Mouse (Mus musculus): ENCODE data around the gene Tldc1. TPM values are rescaled to one million over a fixed set of nuclear protein-coding genes. Genes with fewer than 3 reads are reported as not detected.

Gene Tldc1
- polyA plus RNA-seq, 1 experiment from 2014 or later = 13.0 TPM

DNA sequence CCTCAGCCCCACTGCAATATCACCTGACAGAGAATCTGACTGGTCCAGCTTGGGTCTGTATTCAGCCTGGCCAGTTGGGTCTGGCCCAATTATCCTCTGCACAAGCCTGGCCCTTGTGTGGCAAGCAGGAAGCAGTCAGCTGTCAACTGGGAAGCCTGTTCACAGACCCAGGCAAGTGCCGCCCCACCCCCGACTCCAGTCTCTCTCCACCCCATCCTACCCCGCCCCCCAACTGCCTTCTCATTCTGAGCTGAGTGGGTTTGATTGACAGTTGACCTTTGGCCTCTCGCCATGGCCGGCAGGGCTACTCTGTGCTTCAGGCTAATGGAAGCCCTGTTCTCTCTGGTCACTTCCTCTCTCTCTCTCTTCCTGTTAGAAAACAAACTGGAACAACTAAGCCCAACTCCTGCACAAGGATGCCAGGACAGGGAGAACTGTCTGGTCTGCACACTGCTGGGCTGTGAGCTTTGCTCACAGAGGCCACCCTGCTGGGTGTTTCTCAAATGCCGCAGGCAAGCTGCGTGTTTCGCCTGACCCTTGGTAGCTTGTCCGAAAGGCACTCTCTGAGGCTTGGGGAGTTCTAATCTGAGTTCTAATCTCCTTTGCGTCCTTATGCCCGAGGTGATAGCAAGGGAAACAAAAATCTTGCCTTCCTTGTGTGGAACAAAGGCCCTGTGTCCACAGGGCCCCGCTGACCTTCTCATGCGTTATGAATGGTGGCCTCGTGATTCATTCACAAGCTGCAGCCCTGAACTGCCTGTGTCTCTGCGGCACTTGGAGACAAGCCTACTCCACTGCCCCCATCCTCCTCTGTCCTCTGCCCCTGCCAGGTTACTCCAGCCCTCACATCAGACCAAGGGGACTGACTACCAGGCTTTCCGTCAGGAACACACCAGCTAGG, 13.8 kb upstream of the Tldc1 start:
- 27% methylated on average over 16 of the region's 16 CpGs for WGBS
- Histone ChIP-seq H3K36me3 (ENCODE audit: control insufficient read depth, insufficient read depth, low read length) (no peaks in the 10 kb centered on the region), H3K27ac (ENCODE audit: low read depth, low read length) (peak overlapping the region; percentile 70), H3K4me2 (replicated peaks; ENCODE audit: low read depth, low read length) (no peak overlapping the region), H3K9ac (ENCODE audit: low read depth, low read length) (no peak overlapping the region), H3K4me3 (ENCODE audit: low read length) (no peak overlapping the region), H3K9me3 (ENCODE audit: control insufficient read depth, low read length) (no peaks in the 10 kb centered on the region), H3K4me1 (ENCODE audit: control insufficient read depth, insufficient read depth, low read length) (peaks cover 16% of the 10 kb centered on the region), H3K27me3 (ENCODE audit: control insufficient read depth, insufficient read depth, low read length) (no peaks in the 10 kb centered on the region)
- peak; percentile 50 for ATAC-seq (ENCODE audit: low FRiP score, low TSS enrichment)

DNA sequence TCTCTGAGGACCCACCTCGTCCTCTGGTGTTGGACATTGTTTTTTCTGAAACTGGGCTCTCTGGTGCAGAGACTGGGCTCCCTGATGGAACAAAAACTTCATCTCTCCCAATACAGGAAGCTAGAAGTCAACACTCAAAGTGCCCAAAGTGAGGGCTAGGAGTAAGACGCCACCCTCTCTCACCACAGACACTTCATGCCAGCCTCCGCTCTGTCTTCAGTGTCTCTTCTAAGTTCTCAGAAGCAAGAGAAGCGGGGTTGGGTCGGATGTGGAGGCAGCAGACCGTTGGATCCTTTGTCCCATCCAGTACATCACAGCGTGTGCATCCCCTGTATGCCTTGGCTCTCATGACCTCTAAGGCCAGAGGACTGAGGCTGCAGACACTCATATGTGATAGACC, 11.4 kb upstream of the Tldc1 start:
- Histone ChIP-seq H3K36me3 (ENCODE audit: control insufficient read depth, insufficient read depth, low read length) (no peaks in the 10 kb centered on the region), H3K9me3 (ENCODE audit: control insufficient read depth, low read length) (no peaks in the 10 kb centered on the region), H3K4me2 (replicated peaks; ENCODE audit: low read depth, low read length) (no peak overlapping the region), H3K27me3 (ENCODE audit: control insufficient read depth, insufficient read depth, low read length) (no peaks in the 10 kb centered on the region), H3K9ac (ENCODE audit: low read depth, low read length) (no peak overlapping the region), H3K4me3 (ENCODE audit: low read length) (no peak overlapping the region), H3K27ac (ENCODE audit: low read depth, low read length) (no peak overlapping the region), H3K4me1 (ENCODE audit: control insufficient read depth, insufficient read depth, low read length) (peaks cover 13% of the 10 kb centered on the region)
- no peak for ATAC-seq (ENCODE audit: low FRiP score, low TSS enrichment)
- 89% methylated on average over 7 of the region's 7 CpGs for WGBS

DNA sequence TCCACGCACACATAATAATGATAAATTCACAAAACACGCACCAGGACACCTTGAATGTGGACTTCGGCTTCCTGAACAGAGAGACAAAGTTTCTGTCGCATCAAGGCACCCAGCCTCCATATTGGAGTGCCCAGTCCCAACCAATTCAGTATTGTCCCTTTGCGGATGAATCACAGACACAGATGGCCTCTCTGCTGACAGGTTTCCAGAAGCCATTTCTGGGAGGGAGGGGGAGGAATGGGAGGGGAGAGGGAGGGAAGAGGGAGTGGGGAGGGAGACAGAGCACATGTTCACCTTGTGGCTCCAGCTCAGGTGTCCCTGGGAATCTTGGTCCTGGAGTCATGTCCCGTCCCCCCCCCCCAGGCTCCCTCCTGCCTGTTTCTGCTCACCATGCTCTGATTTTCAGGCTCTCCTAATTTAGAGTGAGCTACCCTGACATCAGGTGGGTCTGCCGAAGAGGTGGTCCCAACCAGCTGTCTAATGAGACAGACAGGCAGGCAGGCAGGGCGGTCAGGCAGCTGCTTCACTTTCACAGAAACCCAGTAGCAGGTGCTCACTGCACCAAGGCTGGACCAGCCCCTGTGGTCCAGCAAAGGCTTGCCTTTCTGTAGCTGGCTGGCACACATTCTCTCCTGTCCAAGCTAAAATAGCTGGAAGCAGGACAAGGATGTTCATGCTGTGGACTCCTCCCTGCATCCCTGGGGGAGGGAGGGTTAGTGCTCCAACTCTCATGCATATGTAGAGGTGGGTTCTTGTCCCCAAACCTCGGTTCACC, 10.6 kb upstream of the Tldc1 start:
- ATAC-seq (ENCODE audit: low FRiP score, low TSS enrichment) = no peak
- H3K9ac ChIP-seq (ENCODE audit: low read depth, low read length) = no peak overlapping the region
- no peak overlapping the region for H3K4me3 ChIP-seq (ENCODE audit: low read length)
- H3K27me3 ChIP-seq (ENCODE audit: control insufficient read depth, insufficient read depth, low read length) = no peaks in the 10 kb centered on the region
- no peak overlapping the region for H3K27ac ChIP-seq (ENCODE audit: low read depth, low read length)
- no peaks in the 10 kb centered on the region for H3K36me3 ChIP-seq (ENCODE audit: control insufficient read depth, insufficient read depth, low read length)
- 81% methylated on average over 9 of the region's 9 CpGs for WGBS
- no peaks in the 10 kb centered on the region for H3K9me3 ChIP-seq (ENCODE audit: control insufficient read depth, low read length)
- no peak overlapping the region for H3K4me2 ChIP-seq (replicated peaks; ENCODE audit: low read depth, low read length)
- H3K4me1 ChIP-seq (ENCODE audit: control insufficient read depth, insufficient read depth, low read length) = peaks cover 13% of the 10 kb centered on the region

DNA sequence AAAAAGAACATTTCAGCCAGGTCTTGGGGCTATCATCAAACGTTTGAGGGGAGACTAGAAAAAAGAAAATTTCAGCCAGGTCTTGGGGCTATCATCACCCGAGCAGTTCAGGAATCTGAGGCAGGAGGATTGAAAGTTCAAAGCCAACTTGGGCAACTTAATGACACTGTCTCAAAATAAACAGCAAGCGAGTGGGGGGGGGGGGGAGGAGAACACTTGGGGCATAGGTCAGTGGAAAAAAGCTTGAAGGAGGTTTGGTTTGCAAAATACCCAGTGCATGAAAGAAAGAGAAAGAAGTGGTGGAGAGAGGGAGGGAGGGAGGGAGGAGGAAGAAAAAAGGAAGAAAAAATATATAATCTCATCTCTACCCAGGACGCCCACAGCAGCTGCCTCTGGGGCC, 9.1 kb upstream of the Tldc1 start:
- Histone ChIP-seq H3K4me3 (ENCODE audit: low read length) (no peak overlapping the region), H3K9me3 (ENCODE audit: control insufficient read depth, low read length) (no peaks in the 10 kb centered on the region), H3K27ac (ENCODE audit: low read depth, low read length) (no peak overlapping the region), H3K9ac (ENCODE audit: low read depth, low read length) (no peak overlapping the region), H3K4me1 (ENCODE audit: control insufficient read depth, insufficient read depth, low read length) (peaks cover 11% of the 10 kb centered on the region), H3K4me2 (replicated peaks; ENCODE audit: low read depth, low read length) (no peak overlapping the region), H3K27me3 (ENCODE audit: control insufficient read depth, insufficient read depth, low read length) (no peaks in the 10 kb centered on the region), H3K36me3 (ENCODE audit: control insufficient read depth, insufficient read depth, low read length) (no peaks in the 10 kb centered on the region)
- WGBS = 43% methylated on average over 4 of the region's 4 CpGs
- ATAC-seq (ENCODE audit: low FRiP score, low TSS enrichment) = no peak

DNA sequence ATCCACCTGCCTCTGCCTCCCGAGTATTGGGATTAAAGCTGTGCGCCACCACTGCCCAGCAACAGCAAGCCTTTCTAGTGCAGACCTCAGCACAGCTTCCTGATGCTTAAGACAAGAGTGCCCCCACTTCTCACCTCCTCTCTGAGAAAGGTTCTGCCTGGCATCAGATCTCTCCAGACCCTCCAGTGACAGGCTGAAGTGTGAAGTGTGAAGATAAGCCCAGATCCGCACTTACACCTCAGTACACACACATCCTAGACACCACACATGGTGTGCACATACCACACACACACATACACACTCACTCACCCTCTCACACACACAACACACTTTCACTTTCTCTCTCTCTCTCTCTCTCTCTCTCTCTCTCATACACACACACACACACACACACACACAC, 8.7 kb upstream of the Tldc1 start:
- Histone ChIP-seq H3K9me3 (ENCODE audit: control insufficient read depth, low read length) (no peaks in the 10 kb centered on the region), H3K4me3 (ENCODE audit: low read length) (no peak overlapping the region), H3K27me3 (ENCODE audit: control insufficient read depth, insufficient read depth, low read length) (no peaks in the 10 kb centered on the region), H3K4me2 (replicated peaks; ENCODE audit: low read depth, low read length) (no peak overlapping the region), H3K9ac (ENCODE audit: low read depth, low read length) (no peak overlapping the region), H3K27ac (ENCODE audit: low read depth, low read length) (no peak overlapping the region), H3K4me1 (ENCODE audit: control insufficient read depth, insufficient read depth, low read length) (peaks cover 6% of the 10 kb centered on the region), H3K36me3 (ENCODE audit: control insufficient read depth, insufficient read depth, low read length) (no peaks in the 10 kb centered on the region)
- WGBS = 93% methylated on average over 3 of the region's 3 CpGs
- ATAC-seq (ENCODE audit: low FRiP score, low TSS enrichment) = no peak

DNA sequence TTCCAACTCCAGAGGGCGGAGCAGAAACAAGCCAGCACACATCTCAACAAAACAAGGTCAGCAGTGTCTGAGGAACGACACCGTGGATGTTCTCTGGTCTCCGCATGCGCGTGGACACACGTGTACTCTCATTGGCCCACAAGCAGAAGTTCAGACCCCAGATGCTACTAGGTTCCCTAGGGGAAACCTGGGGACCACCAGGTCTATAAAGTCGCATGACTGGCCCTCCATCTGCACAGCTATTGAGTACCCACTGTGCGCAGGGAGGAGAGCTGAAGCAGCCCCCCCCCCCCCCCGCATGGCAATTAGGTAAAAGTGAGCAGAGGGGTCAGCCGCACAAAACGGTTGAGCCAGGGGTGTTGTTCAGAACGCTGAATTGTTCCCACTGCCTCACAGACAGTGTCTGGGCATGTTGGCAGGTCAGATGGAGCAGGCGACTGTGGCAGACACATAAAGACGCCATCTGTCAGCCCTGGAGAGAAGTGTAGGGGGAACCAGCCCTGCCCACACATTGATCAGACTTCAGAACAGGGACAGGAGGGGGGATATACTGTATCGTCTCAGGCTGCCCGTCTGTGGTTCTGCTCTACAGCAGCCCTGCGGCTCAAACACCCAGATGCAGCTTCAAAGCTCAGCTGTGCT, 7.7 kb upstream of the Tldc1 start:
- WGBS = 48% methylated on average over 18 of the region's 18 CpGs
- H3K36me3 ChIP-seq (ENCODE audit: control insufficient read depth, insufficient read depth, low read length) = no peaks in the 10 kb centered on the region
- no peak overlapping the region for H3K9ac ChIP-seq (ENCODE audit: low read depth, low read length)
- H3K4me2 ChIP-seq (replicated peaks; ENCODE audit: low read depth, low read length) = no peak overlapping the region
- no peak overlapping the region for H3K27ac ChIP-seq (ENCODE audit: low read depth, low read length)
- no peaks in the 10 kb centered on the region for H3K27me3 ChIP-seq (ENCODE audit: control insufficient read depth, insufficient read depth, low read length)
- no peaks in the 10 kb centered on the region for H3K4me1 ChIP-seq (ENCODE audit: control insufficient read depth, insufficient read depth, low read length)
- no peak for ATAC-seq (ENCODE audit: low FRiP score, low TSS enrichment)
- no peak overlapping the region for H3K4me3 ChIP-seq (ENCODE audit: low read length)
- no peaks in the 10 kb centered on the region for H3K9me3 ChIP-seq (ENCODE audit: control insufficient read depth, low read length)

DNA sequence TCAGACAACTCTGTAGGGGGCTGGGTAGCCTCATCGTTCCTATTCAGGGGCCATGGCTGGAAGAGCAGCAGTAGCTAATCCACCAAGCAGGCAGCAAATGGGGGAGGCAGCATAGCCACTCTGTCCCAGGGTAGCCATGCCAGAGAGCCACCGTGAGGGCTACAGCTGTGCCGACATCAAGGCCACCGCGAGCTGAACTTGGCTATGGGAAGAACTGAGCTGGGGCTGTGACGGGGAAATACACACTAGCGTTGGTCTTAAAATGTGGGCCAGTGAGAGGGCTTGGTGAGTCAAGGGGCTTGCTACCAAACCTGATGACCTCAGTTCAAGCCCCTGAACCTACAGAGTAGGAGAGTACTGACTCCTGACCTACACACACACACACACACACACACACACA, 6.5 kb upstream of the Tldc1 start:
- Histone ChIP-seq H3K4me3 (ENCODE audit: low read length) (no peak overlapping the region), H3K9ac (ENCODE audit: low read depth, low read length) (no peak overlapping the region), H3K4me2 (replicated peaks; ENCODE audit: low read depth, low read length) (no peak overlapping the region), H3K9me3 (ENCODE audit: control insufficient read depth, low read length) (no peaks in the 10 kb centered on the region), H3K27ac (ENCODE audit: low read depth, low read length) (no peak overlapping the region), H3K4me1 (ENCODE audit: control insufficient read depth, insufficient read depth, low read length) (no peaks in the 10 kb centered on the region), H3K27me3 (ENCODE audit: control insufficient read depth, insufficient read depth, low read length) (no peaks in the 10 kb centered on the region), H3K36me3 (ENCODE audit: control insufficient read depth, insufficient read depth, low read length) (no peaks in the 10 kb centered on the region)
- ATAC-seq (ENCODE audit: low FRiP score, low TSS enrichment) = no peak
- 75% methylated on average over 7 of the region's 7 CpGs for WGBS

DNA sequence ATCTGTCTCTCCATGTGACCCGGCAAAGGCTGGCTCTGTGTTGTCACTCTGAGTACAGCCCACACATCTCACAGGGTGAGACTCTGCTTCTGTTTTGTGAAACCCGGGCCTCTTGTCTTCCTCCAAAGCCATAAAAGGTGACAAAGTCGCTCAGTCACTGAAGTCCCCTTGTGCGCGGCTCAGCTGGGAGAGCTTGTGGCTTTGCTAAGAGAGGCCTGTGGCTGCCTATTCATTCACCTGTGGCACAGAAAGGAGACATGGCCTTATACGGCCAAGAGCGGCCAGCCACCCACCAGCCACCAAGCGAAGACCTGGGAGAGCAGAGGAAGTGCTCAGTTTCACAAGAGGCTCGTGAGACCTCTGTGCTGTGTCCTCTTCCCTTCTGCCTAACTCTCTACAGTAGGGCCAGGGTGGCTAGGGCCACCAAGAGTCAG, 5.9 kb upstream of the Tldc1 start:
- H3K4me1 ChIP-seq (ENCODE audit: control insufficient read depth, insufficient read depth, low read length) = no peaks in the 10 kb centered on the region
- no peak for ATAC-seq (ENCODE audit: low FRiP score, low TSS enrichment)
- no peak overlapping the region for H3K27ac ChIP-seq (ENCODE audit: low read depth, low read length)
- no peaks in the 10 kb centered on the region for H3K9me3 ChIP-seq (ENCODE audit: control insufficient read depth, low read length)
- H3K4me3 ChIP-seq (ENCODE audit: low read length) = no peak overlapping the region
- H3K36me3 ChIP-seq (ENCODE audit: control insufficient read depth, insufficient read depth, low read length) = no peaks in the 10 kb centered on the region
- no peak overlapping the region for H3K9ac ChIP-seq (ENCODE audit: low read depth, low read length)
- H3K4me2 ChIP-seq (replicated peaks; ENCODE audit: low read depth, low read length) = no peak overlapping the region
- WGBS = 42% methylated on average over 9 of the region's 9 CpGs
- H3K27me3 ChIP-seq (ENCODE audit: control insufficient read depth, insufficient read depth, low read length) = no peaks in the 10 kb centered on the region

DNA sequence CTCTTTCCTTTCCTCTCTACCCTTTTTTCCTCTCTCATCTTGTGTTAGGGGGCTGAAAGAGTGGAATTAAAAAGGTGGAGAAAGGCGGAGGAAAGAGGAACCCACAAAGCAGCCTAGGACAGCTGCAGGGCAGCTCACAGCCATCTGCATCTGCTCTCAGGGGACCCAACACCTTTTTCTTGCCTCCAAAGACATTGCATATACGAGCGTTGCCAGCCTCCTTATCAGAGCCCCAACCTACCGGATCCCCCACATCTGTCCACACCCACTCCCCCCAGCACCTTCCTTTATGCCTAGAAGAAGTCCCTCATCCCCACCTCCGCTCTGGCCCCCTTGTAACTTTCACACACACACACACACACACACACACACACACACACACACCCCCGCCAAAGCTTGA, 5.4 kb upstream of the Tldc1 start:
- H3K9me3 ChIP-seq (ENCODE audit: control insufficient read depth, low read length) = no peaks in the 10 kb centered on the region
- WGBS = 65% methylated on average over 6 of the region's 6 CpGs
- ATAC-seq (ENCODE audit: low FRiP score, low TSS enrichment) = no peak

More for the DNA sequence above, 5.4 kb upstream of the Tldc1 start:
- Histone ChIP-seq H3K4me3 (ENCODE audit: low read length) (no peak overlapping the region), H3K27me3 (ENCODE audit: control insufficient read depth, insufficient read depth, low read length) (no peaks in the 10 kb centered on the region), H3K4me2 (replicated peaks; ENCODE audit: low read depth, low read length) (no peak overlapping the region), H3K4me1 (ENCODE audit: control insufficient read depth, insufficient read depth, low read length) (no peaks in the 10 kb centered on the region), H3K36me3 (ENCODE audit: control insufficient read depth, insufficient read depth, low read length) (no peaks in the 10 kb centered on the region), H3K27ac (ENCODE audit: low read depth, low read length) (no peak overlapping the region), H3K9ac (ENCODE audit: low read depth, low read length) (no peak overlapping the region)
